Comparison of ENCODE assay signal across 27 mouse cellular contexts in the genomic region with DNA sequence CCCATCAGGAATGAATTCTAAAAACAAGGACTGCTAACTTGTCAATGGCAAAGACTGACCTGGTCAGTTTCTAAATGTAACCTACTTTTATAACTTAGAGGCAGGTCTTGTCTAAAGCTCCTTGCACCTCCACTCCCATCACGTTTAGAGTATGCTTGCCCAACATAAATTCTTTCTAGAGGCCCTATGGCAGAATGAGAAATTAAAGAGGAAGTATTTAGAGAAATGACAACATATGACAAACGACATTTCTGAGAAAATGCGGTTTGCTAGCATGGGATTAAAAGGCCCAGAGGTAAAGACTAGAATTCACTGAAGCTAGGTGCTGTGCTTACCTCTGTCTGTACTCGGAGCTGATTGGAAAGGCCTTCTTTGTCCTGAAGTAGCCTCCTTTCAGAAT. TPM values are rescaled to one million over a fixed set of nuclear protein-coding genes. Genes with fewer than 3 reads are reported as not detected.
DNase-seq lines count a peak whose midpoint lies in the region; ATAC-seq and TF ChIP-seq lines count a peak whose summit lies in the region.
"Had no signal": no experiment of that assay in that cellular context is flagged by ENCODE, and none has a peak within 500 bp of the region (broad histone marks: within the 10 kb centered on the region; RNA-seq: fewer than 3 reads in every experiment).

No protein-coding gene starts in this region.

- H3K27me3 ChIP-seq in testis, adult 2 months (ENCODE audit: control insufficient read depth, insufficient read depth, low read length), result no peaks in the 10 kb centered on the region
- H3K27me3 ChIP-seq in forebrain, embryonic 12.5 days, result no peaks in the 10 kb centered on the region
- H3K27me3 ChIP-seq: CH12.LX; embryonic facial prominence, embryonic 13.5 days; embryonic facial prominence, embryonic 15.5 days; forebrain, embryonic 13.5 days; forebrain, embryonic 15.5 days had no signal

- H3K4me1 ChIP-seq in testis, adult 2 months (ENCODE audit: control insufficient read depth, insufficient read depth, low read length), result no peaks in the 10 kb centered on the region
- peaks cover 11% of the 10 kb centered on the region for H3K4me1 ChIP-seq in forebrain, embryonic 12.5 days

- no peak for TF ChIP-seq POLR2A in testis, adult 2 months (IDR thresholded peaks at IDR 0.05; ENCODE audit: control insufficient read depth, low read depth, low read length)

- 90% methylated on average over 4 of the region's 4 CpGs for WGBS in forebrain, embryonic 12.5 days

- no peaks in the 10 kb centered on the region for H3K9me3 ChIP-seq in forebrain, embryonic 12.5 days
- H3K9me3 ChIP-seq: embryonic facial prominence, embryonic 13.5 days; embryonic facial prominence, embryonic 15.5 days; forebrain, embryonic 10.5 days; forebrain, embryonic 13.5 days; forebrain, embryonic 15.5 days; G1E had no signal

- H3K9ac ChIP-seq in forebrain, embryonic 12.5 days, result no peak overlapping the region
- H3K9ac ChIP-seq: embryonic facial prominence, embryonic 13.5 days; embryonic facial prominence, embryonic 15.5 days; forebrain, embryonic 13.5 days; forebrain, embryonic 15.5 days; forebrain, postnatal 0 days had no signal

- no peak overlapping the region for H3K4me2 ChIP-seq in forebrain, embryonic 12.5 days
- H3K4me2 ChIP-seq: embryonic facial prominence, embryonic 13.5 days; embryonic facial prominence, embryonic 15.5 days; forebrain, embryonic 13.5 days; forebrain, embryonic 15.5 days had no signal

- peak; percentile 84 for ATAC-seq in granulocyte monocyte progenitor cell, adult 5-6 weeks (replicated peaks; ENCODE audit: poor library complexity, severe bottlenecking)
- ATAC-seq in megakaryocyte, adult 5-6 weeks (ENCODE audit: poor library complexity, severe bottlenecking), result peak; percentile 54
- no peak for ATAC-seq in forebrain, embryonic 12.5 days (ENCODE audit: low FRiP score)
- ATAC-seq: CD4-positive, CD25-positive, alpha-beta regulatory T cell, adult 4 months; forebrain, embryonic 13.5 days; forebrain, embryonic 15.5 days; forebrain, postnatal 0 days had no signal

- DNase-seq in testis, postnatal 10 days (ENCODE audit: low spot score), result no peak
- no peak for DNase-seq in right cerebral cortex, adult 2 months (ENCODE audit: low spot score in 2 of 2)
- DNase-seq in spleen, postnatal 36 days (ENCODE audit: low spot score in 2 of 2), result no peak
- DNase-seq: adrenal gland, adult 2 months; adrenal gland, postnatal 10 days; adrenal gland, postnatal 25 days; B cell, adult 2 months; cerebellum, adult 11-12 months; cerebellum, adult 2 months; cerebellum, adult 9-10 months; cerebellum, postnatal 14 days; cerebellum, postnatal 36 days; embryo, embryonic 11 days; forebrain, postnatal 0 days had no signal

- H3K36me3 ChIP-seq in testis, adult 2 months (ENCODE audit: control insufficient read depth, insufficient read depth, low read length), result peaks cover 7% of the 10 kb centered on the region
- peaks cover 48% of the 10 kb centered on the region for H3K36me3 ChIP-seq in forebrain, embryonic 12.5 days (replicated peaks)

- H3K4me3 ChIP-seq in testis, adult 2 months (ENCODE audit: control insufficient read depth, low read depth, low read length), result peak overlapping the region; percentile 64
- H3K4me3 ChIP-seq in forebrain, embryonic 12.5 days (replicated peaks), result no peak overlapping the region
- H3K4me3 ChIP-seq: embryonic facial prominence, embryonic 13.5 days; embryonic facial prominence, embryonic 15.5 days; erythroblast, embryonic 14.5 days; forebrain, embryonic 10.5 days; forebrain, embryonic 13.5 days; forebrain, embryonic 15.5 days had no signal

- no peak overlapping the region for H3K27ac ChIP-seq in testis, adult 2 months (ENCODE audit: control insufficient read depth, insufficient read depth, low read depth, low read length)
- H3K27ac ChIP-seq in forebrain, embryonic 12.5 days, result no peak overlapping the region
- H3K27ac ChIP-seq: embryonic facial prominence, embryonic 13.5 days; embryonic facial prominence, embryonic 15.5 days; forebrain, embryonic 10.5 days; forebrain, embryonic 13.5 days; forebrain, embryonic 15.5 days had no signal

- no peak for TF ChIP-seq CTCF in testis, adult 2 months (IDR thresholded peaks at IDR 0.05; ENCODE audit: control insufficient read depth, insufficient read depth, insufficient replicate concordance, low read depth, low read length)

RNA-seq across cellular contexts. Expression of a gene that starts 2.0 kb away (rescaled TPM):
- 39.0 and 42.8 TPM in 2 replicates for polyA plus RNA-seq in testis, adult 2 months (2012; rRNA removed)
- 13.1 and 23.5 TPM in 2 replicates for total RNA-seq in granulocyte monocyte progenitor cell, adult 5-6 weeks (2014; fragmentation: Nextera tagmentation)
- total RNA-seq in granulocyte monocyte progenitor cell, adult 5-6 weeks (2017), result 43.2 and 53.0 TPM in 2 replicates
- total RNA-seq in megakaryocyte, adult 5-6 weeks (2015), result 15.5 and 16.0 TPM in 2 replicates
- total RNA-seq in megakaryocyte, adult 5-6 weeks (2017), result 19.6 and 21.6 TPM in 2 replicates
- polyA plus RNA-seq in forebrain, embryonic 12.5 days (2016; fragmentation: Nextera tagmentation; extraction: Ambion mirVana), result 37.0 and 37.1 TPM in 2 replicates

RNA-seq across cellular contexts. Expression of a gene that starts 5.3 kb away (rescaled TPM):
- 15.2 and 16.9 TPM in 2 replicates for polyA plus RNA-seq in testis, adult 2 months (2012; rRNA removed)
- 15.6 and 30.9 TPM in 2 replicates for total RNA-seq in granulocyte monocyte progenitor cell, adult 5-6 weeks (2014; fragmentation: Nextera tagmentation)
- total RNA-seq in granulocyte monocyte progenitor cell, adult 5-6 weeks (2017), result 36.2 and 44.7 TPM in 2 replicates
- 17.9 and 20.7 TPM in 2 replicates for total RNA-seq in megakaryocyte, adult 5-6 weeks (2015)
- 27.9 and 28.3 TPM in 2 replicates for total RNA-seq in megakaryocyte, adult 5-6 weeks (2017)
- 27.3 and 28.9 TPM in 2 replicates for polyA plus RNA-seq in forebrain, embryonic 12.5 days (2016; fragmentation: Nextera tagmentation; extraction: Ambion mirVana)

RNA-seq across cellular contexts. Expression of a gene that starts 26.6 kb away (rescaled TPM):
- 112 TPM in 2 replicates for polyA plus RNA-seq in testis, adult 2 months (2012; rRNA removed)
- total RNA-seq in granulocyte monocyte progenitor cell, adult 5-6 weeks (2014; fragmentation: Nextera tagmentation), result 5.5 and 6.1 TPM in 2 replicates
- total RNA-seq in granulocyte monocyte progenitor cell, adult 5-6 weeks (2017), result 23.0 and 25.3 TPM in 2 replicates
- total RNA-seq in megakaryocyte, adult 5-6 weeks (2015), result 4.4 and 6.7 TPM in 2 replicates
- total RNA-seq in megakaryocyte, adult 5-6 weeks (2017), result 11.9 and 13.8 TPM in 2 replicates
- 18.6 and 19.5 TPM in 2 replicates for polyA plus RNA-seq in forebrain, embryonic 12.5 days (2016; fragmentation: Nextera tagmentation; extraction: Ambion mirVana)

RNA-seq across cellular contexts. Expression of a gene that starts 53.1 kb away (rescaled TPM):
- polyA plus RNA-seq in testis, adult 2 months (2012; rRNA removed), result 17.8 and 23.3 TPM in 2 replicates
- total RNA-seq in granulocyte monocyte progenitor cell, adult 5-6 weeks (2014; fragmentation: Nextera tagmentation), result 6.3 and 10.0 TPM in 2 replicates
- 5.1 and 9.6 TPM in 2 replicates for total RNA-seq in granulocyte monocyte progenitor cell, adult 5-6 weeks (2017)
- 6.1 and 6.8 TPM in 2 replicates for total RNA-seq in megakaryocyte, adult 5-6 weeks (2015)
- total RNA-seq in megakaryocyte, adult 5-6 weeks (2017), result 3.0 and 4.5 TPM in 2 replicates
- polyA plus RNA-seq in forebrain, embryonic 12.5 days (2016; fragmentation: Nextera tagmentation; extraction: Ambion mirVana), result 10.8 and 11.5 TPM in 2 replicates
